Mouse (Mus musculus): ENCODE data around the gene Gabra4.
"Not testable (repeated sequence)": the region's sequence is repeated elsewhere in the genome, so short reads cannot be mapped to it uniquely, and the experiment has no call there.

The Gabra4 gene

DNA sequence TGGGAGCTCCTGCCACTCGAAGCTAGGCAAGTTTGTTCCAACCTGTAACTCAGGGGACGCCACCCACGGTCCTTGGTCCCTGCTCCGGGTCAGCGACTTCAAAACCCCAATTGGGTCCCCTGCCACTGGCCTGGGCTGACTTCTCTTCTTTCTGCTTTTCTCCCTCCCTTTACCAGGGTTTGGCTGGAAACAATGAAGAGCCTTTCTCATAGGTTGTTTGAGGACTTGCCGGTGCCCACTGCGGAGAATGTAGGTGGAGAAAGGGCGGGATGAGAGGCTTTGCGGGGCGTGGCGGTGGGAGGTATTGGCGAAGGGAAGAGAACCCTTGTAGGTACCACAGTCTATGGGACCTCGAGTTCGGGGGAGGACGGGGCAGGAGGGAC, at the start of gene Gabra4:
TSS of gene Gabra4 (minus strand) at position 194 of the 383 bp plus-strand sequence.
- DNase-seq (ENCODE audit: low read depth, low spot score), result no peak

DNA sequence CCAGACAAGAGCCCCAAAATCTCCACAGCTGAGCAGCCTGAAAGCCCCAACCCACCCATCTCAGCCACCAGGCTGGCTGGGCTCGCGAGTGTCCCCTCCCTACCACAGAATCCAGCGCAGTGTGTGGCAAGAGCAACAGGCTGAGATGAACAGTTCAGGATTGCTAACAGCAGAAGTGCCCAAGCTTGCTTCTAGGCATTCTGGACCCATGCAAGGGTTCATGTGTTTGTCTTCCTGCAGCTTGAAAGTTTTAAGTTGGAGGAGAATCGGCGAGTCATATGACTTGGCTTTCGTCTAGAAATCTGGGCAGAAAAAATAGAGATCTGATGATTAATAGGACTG, 43.1 kb upstream of the Gabra4 start:
- peak; percentile 22 for DNase-seq (ENCODE audit: low read depth, low spot score)

DNA sequence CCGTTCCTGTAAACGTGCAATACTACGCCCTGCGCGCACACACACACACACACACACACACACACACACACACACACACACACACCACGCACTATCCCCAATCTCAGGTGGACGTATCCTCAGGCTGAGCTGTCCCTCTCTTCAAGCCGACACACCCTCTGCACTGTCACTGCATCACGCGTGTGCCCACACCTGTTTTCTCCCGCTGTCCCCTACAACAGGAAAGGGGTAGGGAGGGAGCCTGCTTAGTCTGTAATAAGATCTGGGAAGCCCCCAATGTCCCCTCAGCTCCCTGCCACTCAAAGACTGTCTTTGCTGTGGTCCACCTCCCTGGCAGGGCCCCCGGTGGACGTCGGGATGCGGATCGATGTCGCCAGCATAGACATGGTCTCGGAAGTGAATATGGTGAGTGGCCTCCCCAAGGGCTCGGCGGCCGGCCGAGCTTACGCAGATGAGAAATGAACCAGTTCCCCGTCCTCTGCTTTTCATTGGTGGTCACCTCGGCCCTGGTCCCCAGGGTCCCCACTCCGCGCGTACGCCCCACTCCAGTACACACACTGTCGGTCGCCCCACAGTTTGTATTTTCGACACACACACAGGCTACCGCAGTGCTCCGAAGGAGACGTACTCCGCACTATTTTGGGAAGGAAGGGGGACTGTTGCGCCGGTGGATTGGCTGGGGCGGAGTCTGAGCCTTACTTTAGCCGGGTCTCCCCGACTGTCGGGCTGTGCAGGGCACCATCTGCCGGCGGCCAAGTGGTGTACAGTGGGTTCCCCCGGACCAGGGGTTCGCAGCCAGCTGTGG, 42.6 kb upstream of the Gabra4 start:
- DNase-seq (ENCODE audit: low read depth, low spot score), result peak; percentile 51

DNA sequence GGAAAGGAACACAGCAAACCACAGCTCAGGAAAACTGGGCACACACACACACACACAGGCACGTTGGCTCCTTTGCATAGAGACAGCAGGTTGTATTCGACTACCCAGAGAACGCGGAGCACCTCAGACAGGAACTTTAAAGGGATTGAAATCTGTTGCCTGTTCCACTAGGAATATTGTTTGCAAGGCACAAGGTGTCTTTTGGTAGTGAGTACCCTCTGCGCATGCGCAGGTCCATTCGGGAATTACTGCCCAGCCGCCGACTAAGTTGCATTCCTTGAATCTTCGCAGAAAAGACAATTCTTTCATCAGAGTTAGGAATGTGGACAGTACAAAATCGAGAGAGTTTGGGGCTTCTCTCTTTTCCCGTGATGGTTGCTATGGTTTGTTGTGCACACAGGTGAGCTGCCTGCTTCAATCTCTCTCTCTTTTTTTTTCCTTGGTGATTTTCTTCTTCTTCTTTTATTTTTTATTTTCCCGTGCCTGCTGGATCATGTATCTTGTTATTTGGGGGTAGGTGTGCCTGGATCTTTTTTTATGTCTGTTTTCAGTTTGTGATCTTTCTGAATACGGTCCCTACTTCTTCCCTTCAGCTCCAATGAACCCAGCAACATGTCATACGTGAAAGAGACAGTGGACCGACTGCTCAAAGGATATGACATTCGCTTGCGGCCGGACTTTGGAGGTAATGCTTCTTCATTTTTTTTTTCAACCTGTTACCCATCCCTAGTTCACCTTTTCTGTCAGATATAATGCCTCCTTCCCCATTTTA, 41.8 kb upstream of the Gabra4 start:
- DNase-seq (ENCODE audit: low read depth, low spot score), result peak; percentile 71

DNA sequence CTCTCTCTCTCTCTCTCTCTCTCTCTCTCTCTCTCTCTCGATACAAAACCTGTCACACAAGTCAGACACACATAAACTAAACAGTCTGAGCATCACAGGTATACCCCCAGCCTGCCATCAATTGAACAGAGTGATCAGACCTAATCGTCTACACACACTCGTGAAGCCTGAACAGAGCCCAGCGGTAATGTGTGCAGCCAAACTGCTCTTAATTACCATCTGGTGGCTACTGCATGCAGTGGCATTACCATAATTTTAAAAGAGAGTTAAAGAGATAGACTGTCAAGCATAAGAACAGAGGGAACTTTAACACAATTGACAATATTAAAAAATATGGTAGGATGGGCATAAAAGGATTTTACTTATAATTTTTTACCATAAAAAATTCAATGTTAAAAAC, 7.5 kb upstream of the Gabra4 start:
- DNase-seq (ENCODE audit: low read depth, low spot score), result no peak

DNA sequence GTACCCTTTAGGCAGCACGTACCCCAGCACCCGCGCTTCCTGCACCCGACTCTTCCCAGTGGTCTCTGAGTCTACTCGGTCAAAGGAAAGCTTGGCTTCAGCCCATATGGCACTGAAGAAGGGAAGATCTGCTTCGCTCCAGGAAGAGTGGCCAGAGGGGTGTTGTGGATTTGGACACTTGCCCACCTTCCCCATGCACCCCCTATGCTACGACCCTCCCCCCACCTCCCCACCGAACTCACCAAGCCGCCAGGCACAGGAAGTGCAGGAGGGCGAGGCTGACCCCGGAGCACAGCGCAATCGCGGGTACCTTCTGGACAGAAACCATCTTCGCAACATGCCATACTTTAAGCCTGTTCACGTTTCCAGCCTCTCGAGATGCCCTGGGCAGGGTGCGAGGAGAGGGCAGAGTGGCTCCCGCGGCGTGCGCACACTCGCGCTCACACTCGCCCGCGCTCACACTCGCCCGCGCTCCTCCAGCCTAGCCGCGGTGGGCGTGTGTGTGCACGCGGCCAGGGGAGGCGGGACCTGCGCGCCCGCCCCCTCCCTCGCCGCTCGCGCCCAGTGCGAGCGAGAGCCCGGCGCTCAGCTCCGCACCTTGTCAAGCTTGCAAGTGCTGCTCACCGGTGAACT, 510 bp downstream of the Gabra4 start, which contains the start of gene Gabrb1:
TSS of gene Gabrb1 (plus strand) at position 632 of the 633 bp plus-strand sequence.
- no peak for DNase-seq (ENCODE audit: low read depth, low spot score)

DNA sequence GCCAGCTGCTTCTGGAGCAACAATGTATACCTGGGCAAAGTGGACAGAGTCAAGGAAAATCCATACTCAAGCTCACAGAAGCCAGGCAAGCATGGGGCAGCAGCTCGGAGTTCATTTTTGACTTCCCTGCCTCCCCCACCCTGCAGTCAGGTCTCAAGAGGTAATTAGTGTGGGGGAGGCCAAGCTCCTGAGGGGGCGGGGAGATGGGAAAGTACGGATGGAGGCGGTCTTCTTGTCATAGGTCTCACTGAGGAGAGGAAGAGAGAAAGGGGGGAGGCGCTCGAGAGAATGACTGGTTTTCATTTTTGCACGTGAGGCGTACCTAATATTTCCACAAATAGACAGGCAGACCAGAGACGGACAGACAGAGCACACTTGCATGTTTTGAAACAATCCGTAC, 1.3 kb downstream of the Gabra4 start:
- DNase-seq (ENCODE audit: low read depth, low spot score), result peak; percentile 67

DNA sequence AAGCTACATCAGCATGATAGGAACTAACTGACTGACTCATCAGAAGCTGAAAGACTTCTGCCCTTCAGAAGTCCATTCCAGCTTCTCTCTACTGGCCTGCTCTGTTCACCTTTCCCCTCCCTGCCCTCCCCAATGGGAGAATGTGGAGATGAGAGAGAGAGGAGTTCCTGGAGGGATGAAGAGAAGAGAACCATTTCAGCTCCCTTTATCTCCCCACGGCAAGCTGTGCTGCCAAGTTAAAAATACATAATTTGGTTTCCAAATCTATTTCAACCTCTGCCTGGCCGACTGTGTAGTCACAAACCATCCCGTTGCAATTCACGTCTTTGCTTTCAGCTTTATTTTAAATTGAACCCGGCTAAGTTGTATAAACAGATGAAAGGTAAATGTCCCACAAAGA, 4.1 kb downstream of the Gabra4 start:
- DNase-seq (ENCODE audit: low read depth, low spot score), result peak; percentile 48

DNA sequence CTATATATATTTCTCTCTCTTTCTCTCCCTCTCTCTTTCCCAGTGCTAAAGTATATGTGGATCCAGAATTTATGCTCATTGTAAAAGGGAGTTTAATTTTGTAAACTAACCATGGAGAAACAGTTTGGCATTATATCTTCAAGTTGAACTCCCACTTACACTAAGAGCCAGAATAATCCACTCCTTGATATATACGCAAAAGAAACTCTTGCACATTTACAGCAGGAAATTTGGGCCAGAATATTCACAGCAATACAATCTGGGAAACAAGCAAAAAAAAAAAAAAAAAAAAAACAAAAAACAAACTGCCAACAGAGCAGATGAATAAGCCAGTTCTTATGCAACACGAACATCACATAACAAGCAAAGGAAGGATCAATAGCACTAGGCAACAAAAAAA, 10.0 kb downstream of the Gabra4 start:
- no peak for DNase-seq (ENCODE audit: low read depth, low spot score)

DNA sequence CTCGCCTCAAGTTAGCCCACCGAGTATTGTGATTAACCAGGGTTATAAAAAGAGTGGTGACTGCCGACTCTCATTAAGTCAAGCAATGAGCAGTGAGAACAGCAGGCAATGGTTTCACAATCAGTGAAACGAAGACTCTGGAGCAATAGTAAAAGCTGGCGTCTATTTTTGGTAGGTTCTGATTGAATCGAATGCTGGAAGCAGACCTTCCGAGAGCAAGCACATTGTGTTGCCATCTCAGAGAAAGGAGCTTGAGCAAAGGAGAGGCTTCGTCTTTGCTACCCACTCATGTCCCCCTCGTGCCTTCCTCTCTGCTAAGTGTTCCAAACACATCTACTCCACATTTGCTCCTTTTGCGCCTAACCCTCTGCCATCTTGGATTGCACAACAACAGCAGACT, 18.3 kb downstream of the Gabra4 start:
- no peak for DNase-seq (ENCODE audit: low read depth, low spot score)

DNA sequence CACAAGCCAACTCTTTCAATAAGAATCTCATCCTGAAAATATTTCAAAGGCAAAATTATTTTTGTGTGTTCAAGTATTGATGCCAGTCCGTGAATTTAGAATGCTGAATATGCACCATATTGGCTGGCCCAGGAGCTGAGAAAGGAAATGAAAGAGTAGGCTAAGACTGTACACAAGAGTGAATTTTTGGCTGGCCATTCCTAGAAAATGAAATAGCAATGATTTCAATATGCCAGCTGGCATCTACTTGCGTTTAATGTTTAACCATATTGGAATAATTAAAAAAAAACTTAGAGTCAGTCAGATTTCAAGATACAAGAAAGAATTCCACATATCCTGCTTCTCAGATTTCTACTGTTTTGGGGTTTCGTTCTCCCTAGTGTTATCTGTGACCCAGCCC, 30.3 kb downstream of the Gabra4 start:
- DNase-seq (ENCODE audit: low read depth, low spot score), result no peak

DNA sequence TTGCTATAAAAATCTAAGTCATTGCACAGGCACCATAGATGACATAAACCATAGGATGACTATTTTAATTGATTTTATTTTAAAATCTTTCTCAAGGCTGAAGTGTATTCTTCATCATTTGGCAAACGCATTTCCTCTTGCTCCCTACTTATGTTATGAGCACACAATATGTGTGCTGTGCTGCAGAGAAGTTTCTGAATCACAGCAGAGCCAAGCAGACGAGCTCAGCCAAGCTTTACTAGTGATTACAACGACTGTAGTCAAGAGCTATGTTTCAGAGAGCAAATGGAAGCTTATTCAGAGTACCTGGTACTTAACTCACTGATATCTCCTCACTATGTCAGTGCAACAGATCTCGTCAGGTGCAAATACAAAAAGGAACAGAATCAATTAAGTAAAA, 41.4 kb downstream of the Gabra4 start:
- DNase-seq (ENCODE audit: low read depth, low spot score), result no peak

DNA sequence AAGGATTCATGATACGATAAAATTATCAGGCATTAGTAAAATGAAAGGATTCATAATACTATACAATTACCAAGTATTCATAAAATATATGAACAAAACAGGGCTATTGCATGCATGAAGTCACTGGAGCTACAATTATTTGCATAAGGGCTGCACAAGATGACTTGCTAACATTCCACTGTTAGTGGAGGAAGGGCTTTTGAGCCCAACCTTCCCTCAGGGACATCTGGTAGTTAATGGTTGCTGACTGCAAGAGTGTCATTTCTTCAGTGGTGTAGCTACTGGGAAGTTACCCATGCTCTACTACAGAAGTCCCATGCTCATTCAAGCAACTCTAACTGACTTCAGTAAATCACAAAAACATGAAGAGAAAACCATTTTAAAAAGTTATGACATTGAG, 43.8 kb downstream of the Gabra4 start:
- DNase-seq (ENCODE audit: low read depth, low spot score), result no peak

DNA sequence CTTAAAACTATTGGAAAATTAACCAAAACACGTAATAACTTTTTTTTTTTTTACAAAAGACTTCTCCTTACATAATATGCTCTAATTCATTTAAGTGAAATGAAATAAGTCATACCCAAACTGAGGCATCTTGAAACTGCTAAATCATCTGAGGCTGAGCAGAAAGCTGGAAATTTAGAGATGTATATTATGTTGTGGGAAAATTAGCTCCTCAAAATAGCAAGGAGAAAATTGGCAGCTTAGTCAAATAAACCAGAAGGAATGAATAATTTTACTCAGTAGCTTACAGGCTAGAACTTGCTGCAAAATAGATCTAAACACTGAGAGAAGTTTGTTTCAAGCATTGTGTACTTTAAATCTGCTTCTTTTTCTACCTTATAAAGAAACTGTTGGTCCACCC, 49.4 kb downstream of the Gabra4 start:
- DNase-seq (ENCODE audit: low read depth, low spot score), result peak; percentile 54

DNA sequence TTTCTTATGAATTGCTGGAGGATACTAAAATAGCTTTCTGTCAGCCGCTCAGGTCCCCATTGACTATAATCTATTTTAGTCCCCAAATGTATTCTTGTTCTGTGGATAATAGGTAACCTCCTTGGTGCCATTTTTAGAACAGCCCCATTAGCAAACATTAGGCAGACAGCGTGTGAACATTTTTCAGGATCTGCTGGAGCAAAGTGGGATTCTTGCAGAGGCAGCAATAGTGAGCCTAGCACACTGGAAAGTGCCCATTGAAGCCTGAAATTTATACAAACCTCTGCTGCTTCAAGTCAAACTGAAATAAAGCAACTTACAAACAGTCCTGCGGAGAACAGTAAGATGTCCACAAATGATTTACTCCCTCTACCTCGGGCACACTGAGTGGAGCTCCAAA, 51.2 kb downstream of the Gabra4 start:
- DNase-seq (ENCODE audit: low read depth, low spot score), result no peak

DNA sequence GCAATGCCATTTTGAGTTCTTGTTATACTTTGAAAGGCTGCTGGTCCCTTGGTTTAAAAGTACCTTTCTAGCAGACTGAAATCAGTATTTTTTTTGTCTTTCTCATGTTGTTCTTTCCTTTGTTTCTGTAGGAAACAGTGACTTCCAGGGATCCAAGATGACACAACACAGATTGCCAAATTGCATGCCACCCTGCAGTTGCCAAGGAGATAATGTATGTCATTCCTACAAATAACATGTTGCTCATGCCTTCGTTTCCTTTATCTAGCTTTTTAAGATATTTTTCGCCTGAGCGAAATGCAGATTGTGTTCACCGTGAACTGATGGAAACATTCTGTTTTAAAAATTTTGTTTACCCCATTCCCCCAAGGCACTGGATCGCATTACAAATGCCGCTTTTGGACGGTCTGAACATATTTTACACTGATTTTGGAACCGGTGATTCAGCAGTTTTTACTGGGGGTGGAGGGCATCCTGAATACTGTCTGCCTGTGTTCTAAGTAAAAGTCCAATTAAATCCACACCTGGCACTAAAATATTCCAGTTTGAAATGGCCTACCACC, 53.9 kb downstream of the Gabra4 start:
- no peak for DNase-seq (ENCODE audit: low read depth, low spot score)

DNA sequence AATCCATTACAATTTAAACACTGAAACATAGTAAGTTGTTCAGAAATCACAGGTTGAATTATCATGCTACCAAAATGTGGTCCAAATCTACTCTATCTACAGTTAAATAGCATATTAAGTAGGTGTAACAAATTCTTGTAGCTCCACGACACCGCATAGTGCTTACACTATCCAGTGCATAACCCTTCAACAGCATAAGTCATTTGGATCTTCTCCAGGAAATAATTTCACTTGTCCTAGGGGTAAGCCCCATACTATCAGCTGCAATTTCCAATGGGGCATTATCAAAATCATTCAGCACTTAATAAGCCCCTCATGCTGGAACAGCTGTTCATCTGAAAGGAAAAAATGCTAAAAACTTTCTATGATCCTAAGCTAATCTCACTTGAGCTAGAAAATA, 62.8 kb downstream of the Gabra4 start:
- DNase-seq (ENCODE audit: low read depth, low spot score), result no peak

DNA sequence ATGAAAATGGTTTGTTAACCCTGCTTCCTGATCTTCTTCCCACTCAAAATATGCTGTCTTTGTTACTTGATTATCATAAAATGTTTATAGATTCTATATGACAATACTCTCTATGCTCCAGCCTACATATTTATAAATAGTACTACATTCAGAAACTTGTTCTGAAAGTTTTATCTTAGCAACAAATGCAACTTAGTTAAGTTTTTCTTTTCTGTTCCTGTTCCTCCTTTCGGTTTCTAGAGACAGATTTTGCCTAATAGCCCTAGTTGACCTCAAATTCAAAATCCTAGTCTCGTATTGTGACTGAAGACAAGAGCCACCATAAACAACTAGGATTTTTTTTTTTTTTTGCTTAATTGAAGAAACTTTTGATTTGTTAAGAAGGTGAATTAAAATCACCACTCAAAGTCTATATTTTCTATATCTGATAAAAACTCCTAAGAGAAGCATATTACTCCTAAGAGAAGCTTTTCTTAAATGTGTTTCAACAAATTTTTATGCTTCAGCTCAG, 64.3 kb downstream of the Gabra4 start:
- no peak for DNase-seq (ENCODE audit: low read depth, low spot score)

DNA sequence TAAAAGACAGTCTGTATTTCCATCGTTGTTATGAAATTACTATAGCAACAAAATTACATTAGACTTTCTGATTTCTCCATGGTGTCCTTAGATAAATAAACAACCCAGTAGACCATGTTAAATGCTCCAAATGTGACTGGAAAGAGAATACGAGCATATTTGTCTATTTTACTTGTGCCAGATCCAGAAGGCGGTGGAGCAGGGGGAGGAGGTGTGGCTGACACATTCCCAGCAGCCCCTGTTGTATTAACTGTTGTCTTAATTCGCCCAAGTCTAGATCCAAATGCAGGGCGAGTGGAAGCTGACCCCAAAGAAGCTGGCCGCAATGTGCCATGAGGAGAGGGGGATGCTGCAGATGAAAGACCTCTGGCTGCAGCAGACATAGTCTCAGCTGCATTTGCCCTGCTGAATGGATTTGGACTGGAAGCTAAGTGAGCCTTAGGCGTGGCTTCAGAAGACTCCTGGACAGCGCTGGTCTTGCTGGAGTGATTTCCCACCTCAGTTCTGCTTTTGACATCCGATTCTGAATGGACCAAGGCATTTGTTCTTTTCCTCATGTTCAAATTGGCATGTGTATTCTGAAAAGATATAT, 86.4 kb downstream of the Gabra4 start:
- DNase-seq (ENCODE audit: low read depth, low spot score), result no peak

DNA sequence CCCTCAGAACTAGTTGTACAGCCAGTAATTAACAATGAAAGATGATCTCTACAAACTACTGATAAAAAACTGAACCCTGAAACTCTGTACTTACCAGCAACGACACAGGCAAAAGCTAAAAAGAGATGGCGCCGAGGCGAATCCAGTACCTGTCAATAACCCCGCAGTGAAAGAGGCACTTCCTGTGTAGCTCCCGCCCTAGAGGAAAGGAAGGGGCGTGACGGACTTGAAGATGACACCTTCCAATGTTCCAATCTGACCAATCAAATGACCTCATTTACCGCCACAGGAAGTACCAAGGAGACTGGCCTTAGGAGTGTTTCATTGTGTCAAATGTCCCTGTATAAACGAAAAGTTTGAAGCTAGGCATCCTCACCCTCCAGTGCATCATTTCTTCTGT, 110.0 kb downstream of the Gabra4 start, which contains the start of gene Cox7b2:
TSS of gene Cox7b2 (minus strand) at position 127 of the 400 bp plus-strand sequence.
- DNase-seq (ENCODE audit: low read depth, low spot score), result no peak

DNA sequence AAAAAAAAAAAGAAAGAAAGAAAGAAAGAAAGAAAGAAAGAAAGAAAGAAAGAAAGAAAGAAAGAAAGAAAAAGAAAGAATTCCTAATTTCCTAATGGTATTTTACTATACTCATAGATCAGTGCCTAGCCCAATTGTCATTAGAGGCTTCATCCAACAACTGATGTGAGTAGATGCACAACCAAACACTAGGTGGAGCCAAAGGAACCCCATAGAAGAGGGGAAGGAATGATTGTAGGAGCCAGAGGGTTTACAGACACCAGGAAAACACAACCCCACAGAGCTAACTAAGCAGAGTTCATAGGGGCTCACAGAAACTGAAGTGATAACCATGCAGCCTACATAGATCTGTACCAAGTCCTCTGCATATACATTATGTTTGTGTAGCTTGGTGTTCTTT, 112.6 kb downstream of the Gabra4 start:
- DNase-seq (ENCODE audit: low read depth, low spot score), result peak; percentile 9

DNA sequence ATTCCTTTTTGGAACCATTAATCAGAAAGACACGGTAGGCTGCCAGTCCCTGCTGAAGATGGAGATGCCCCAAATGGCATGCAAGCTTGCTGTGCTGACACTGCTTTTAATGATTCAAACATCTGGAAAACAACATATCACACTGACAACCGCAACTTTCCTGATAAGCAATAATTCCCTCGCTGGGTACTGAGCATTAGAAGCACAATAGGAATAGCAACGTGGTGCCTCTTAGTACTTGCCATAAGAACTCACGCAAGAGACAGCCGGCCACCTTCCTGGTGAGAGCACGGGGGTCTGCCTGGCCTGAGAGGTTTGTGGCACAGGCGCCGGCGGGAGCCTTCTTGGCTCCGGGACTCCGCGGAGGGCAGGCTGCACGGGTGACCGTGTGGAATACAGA, 132.6 kb downstream of the Gabra4 start:
- DNase-seq (ENCODE audit: low read depth, low spot score), result not testable (repeated sequence)
